Mouse (Mus musculus): ENCODE data around the gene Rcan1. TPM values are rescaled to one million over a fixed set of nuclear protein-coding genes. Genes with fewer than 3 reads are reported as not detected.

Gene Rcan1
- polyA plus RNA-seq, 1 experiment from 2014 or later = 34.3 TPM

GRCm38 (mm10) chr16:92465642-92466526 is 4.8 kb downstream of the Rcan1 start:
- ATAC-seq = peak; percentile 99
- Histone ChIP-seq H3K36me3 (ENCODE audit: poor library complexity, severe bottlenecking) (no peaks in the 10 kb centered on the region), H3K4me3 (peak overlapping the region; percentile 89), H3K9me3 (replicated peaks) (no peaks in the 10 kb centered on the region), H3K4me2 (peak overlapping the region; percentile 86), H3K9ac (peak overlapping the region; percentile 90), H3K4me1 (peaks cover 21% of the 10 kb centered on the region), H3K27ac (peak overlapping the region; percentile 54), H3K27me3 (no peaks in the 10 kb centered on the region)
- under 1% methylated on average over 84 of the region's 94 CpGs for WGBS

DNA sequence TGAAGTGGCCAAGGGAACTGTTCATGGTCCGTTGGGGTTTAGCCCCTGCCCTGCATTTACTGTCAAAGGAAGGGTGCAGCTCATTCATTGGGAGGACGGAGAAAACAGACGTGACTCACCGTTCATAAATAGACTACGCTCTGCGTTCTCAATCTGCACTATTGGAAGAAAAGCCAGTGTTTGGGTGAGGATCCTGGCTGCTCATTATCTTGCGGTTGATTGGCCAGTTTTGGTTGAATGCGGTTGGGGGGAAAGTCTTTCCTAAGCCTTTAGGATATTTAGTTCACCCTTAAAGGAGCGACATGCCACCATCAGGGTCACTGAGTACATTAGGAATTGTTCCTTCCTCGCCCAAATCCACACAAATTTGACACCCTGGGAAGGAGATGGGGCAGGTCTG is 5.4 kb downstream of the Rcan1 start:
- H3K4me1 ChIP-seq = peaks cover 21% of the 10 kb centered on the region
- no peaks in the 10 kb centered on the region for H3K27me3 ChIP-seq
- 3% methylated on average over 10 of the region's 10 CpGs for WGBS
- no peak overlapping the region for H3K27ac ChIP-seq
- peak overlapping the region; percentile 89 for H3K4me3 ChIP-seq
- ATAC-seq = no peak
- no peaks in the 10 kb centered on the region for H3K36me3 ChIP-seq (ENCODE audit: poor library complexity, severe bottlenecking)
- H3K4me2 ChIP-seq = peak overlapping the region; percentile 86
- peak overlapping the region; percentile 90 for H3K9ac ChIP-seq
- H3K9me3 ChIP-seq (replicated peaks) = no peaks in the 10 kb centered on the region

DNA sequence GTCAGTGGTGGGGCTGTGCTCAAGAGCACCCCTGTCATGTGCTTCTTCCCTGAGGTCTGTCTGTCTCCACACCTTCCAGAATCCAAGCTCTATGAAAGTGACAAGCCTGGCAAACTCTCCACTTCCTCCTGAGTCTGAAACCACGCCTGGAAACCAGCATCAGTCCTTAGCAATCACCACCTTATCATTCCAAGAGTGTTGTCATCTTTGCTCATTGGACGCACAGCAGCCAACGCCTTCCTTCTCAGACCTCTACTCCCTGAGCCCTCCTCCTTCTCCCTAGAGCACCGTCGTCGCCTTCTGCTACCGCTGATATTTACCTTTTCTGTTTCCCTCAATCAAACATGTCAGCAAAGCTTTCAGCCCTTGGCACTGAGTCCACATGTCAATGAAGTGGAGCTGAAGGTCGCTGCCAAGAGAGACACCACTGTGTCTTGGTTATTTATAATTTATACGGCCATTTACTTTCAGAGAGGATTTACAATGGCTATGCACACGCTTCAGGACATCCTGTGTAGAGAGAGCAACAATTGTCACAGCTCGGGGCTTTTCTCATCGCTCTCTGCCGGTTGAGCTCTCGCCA is 6.2 kb downstream of the Rcan1 start:
- Histone ChIP-seq H3K36me3 (ENCODE audit: poor library complexity, severe bottlenecking) (no peaks in the 10 kb centered on the region), H3K27me3 (no peaks in the 10 kb centered on the region), H3K4me2 (peak overlapping the region; percentile 86), H3K9ac (peak overlapping the region; percentile 90; the same call in 1 of the 2 replicates), H3K4me1 (peaks cover 21% of the 10 kb centered on the region), H3K27ac (no peak overlapping the region), H3K4me3 (peak overlapping the region; percentile 89), H3K9me3 (replicated peaks) (no peaks in the 10 kb centered on the region)
- WGBS = 46% methylated on average over 14 of the region's 14 CpGs
- no peak for ATAC-seq

DNA sequence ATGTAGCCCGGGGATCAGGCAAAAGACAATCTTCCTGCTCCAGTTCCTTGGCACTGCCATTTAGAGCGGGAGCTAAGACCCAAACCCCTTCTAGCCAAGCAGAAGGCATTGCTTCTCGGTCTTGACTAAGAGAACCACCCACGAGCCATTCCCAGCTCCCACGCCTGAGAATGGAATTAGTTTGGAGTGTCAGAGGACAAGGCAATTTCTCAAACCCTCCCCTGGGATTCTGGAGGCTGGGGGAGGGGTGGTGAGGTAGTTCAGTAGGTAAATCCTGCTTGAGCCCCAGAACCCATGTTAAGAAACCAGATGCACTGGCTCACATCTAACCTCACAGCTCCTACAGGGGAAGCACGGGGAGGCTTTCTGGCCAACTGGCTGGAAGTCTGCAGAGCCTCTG is 9.3 kb downstream of the Rcan1 start:
- WGBS = 71% methylated on average over 6 of the region's 6 CpGs

GRCm38 (mm10) chr16:92457594-92457993 is 13.1 kb downstream of the Rcan1 start:
- Histone ChIP-seq H3K9ac (no peak overlapping the region), H3K4me1 (0 out of 2 replicates have a peak, but pooled peaks cover 4% of the 10 kb centered on the region), H3K27ac (no peak overlapping the region), H3K4me3 (no peak overlapping the region), H3K9me3 (replicated peaks) (no peaks in the 10 kb centered on the region), H3K4me2 (no peak overlapping the region), H3K27me3 (no peaks in the 10 kb centered on the region), H3K36me3 (ENCODE audit: poor library complexity, severe bottlenecking) (no peaks in the 10 kb centered on the region)
- ATAC-seq = peak; percentile 48; the same call in 1 of the 2 replicates
- 14% methylated on average over 7 of the region's 7 CpGs for WGBS

More for the DNA sequence above, 9.3 kb downstream of the Rcan1 start:
- Histone ChIP-seq H3K9ac (no peak overlapping the region), H3K36me3 (ENCODE audit: poor library complexity, severe bottlenecking) (no peaks in the 10 kb centered on the region), H3K4me1 (peaks cover 25% of the 10 kb centered on the region), H3K27me3 (no peaks in the 10 kb centered on the region), H3K4me3 (no peak overlapping the region), H3K9me3 (replicated peaks) (no peaks in the 10 kb centered on the region), H3K4me2 (no peak overlapping the region), H3K27ac (no peak overlapping the region)
- no peak for ATAC-seq

- Histone ChIP-seq H3K36me3 (ENCODE audit: poor library complexity, severe bottlenecking) (peaks cover 10% of the 10 kb centered on the region), H3K4me3 (no peak overlapping the region), H3K4me1 (0 out of 2 replicates have a peak, but pooled peaks cover 4% of the 10 kb centered on the region), H3K27me3 (no peaks in the 10 kb centered on the region), H3K9me3 (replicated peaks) (no peaks in the 10 kb centered on the region), H3K4me2 (no peak overlapping the region), H3K9ac (no peak overlapping the region), H3K27ac (no peak overlapping the region)
- 92% methylated on average over 5 of the region's 5 CpGs for WGBS
- no peak for ATAC-seq
These were observed 14.7 kb downstream of the Rcan1 start for GRCm38 (mm10) chr16:92455969-92456368.

DNA sequence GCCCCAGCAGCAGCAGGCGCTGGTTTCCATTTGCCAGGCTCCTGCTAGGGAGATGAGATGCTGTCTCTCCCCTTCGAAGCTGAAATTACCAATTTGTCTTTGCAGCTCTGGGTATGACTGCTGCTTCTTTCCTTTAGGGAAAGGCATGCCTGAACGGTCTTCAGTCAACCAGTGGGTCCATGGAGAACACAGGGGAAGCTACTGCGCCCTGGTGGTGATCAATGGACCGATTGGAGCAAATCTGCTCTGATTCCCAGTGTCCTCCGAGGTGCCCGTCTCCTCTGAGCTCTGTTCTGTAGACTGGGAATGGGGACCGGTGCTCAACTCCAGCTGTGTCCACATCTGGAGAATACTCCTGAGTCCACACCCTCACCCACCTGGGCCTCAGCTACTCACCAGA is 15.2 kb downstream of the Rcan1 start:
- Histone ChIP-seq H3K27me3 (no peaks in the 10 kb centered on the region), H3K27ac (no peak overlapping the region), H3K36me3 (ENCODE audit: poor library complexity, severe bottlenecking) (peaks cover 11% of the 10 kb centered on the region), H3K4me2 (no peak overlapping the region), H3K9ac (no peak overlapping the region), H3K4me3 (no peak overlapping the region), H3K4me1 (peaks cover 7% of the 10 kb centered on the region; the same call in 1 of the 2 replicates), H3K9me3 (replicated peaks) (no peaks in the 10 kb centered on the region)
- 72% methylated on average over 8 of the region's 8 CpGs for WGBS
- ATAC-seq = no peak

DNA sequence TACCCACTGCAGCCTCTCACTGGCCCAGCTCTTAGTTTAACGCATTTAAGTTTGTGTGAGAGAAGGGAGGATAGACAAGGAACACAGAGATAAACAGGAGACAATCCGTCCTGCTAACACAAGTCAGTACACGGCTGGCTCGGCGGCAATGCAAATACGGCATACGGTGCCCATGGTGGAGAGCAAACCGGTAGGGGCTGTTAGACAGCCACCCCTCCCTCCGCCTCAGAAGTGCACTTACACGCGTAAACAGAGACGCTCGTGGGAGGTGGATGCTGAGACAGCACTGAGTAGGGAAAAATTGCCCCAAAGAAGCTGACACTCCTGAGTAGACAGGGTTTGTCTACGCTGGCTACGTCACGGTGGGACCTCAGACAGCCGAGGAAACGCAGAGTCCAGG is 16.2 kb downstream of the Rcan1 start:
- no peak overlapping the region for H3K4me2 ChIP-seq
- no peak overlapping the region for H3K27ac ChIP-seq
- H3K9ac ChIP-seq = no peak overlapping the region
- peaks cover 11% of the 10 kb centered on the region for H3K36me3 ChIP-seq (ENCODE audit: poor library complexity, severe bottlenecking)
- 93% methylated on average over 18 of the region's 18 CpGs for WGBS
- peaks cover 9% of the 10 kb centered on the region; the same call in 1 of the 2 replicates for H3K4me1 ChIP-seq
- no peak for ATAC-seq
- no peaks in the 10 kb centered on the region for H3K9me3 ChIP-seq (replicated peaks)
- no peak overlapping the region for H3K4me3 ChIP-seq
- no peaks in the 10 kb centered on the region for H3K27me3 ChIP-seq

- H3K27me3 ChIP-seq = no peaks in the 10 kb centered on the region
- no peak for ATAC-seq
- H3K4me3 ChIP-seq = no peak overlapping the region
- peaks cover 11% of the 10 kb centered on the region for H3K36me3 ChIP-seq (ENCODE audit: poor library complexity, severe bottlenecking)
- H3K4me2 ChIP-seq = no peak overlapping the region
- WGBS = 88% methylated on average over 7 of the region's 7 CpGs
- no peak overlapping the region for H3K9ac ChIP-seq
- no peak overlapping the region for H3K27ac ChIP-seq
- peaks cover 9% of the 10 kb centered on the region; the same call in 1 of the 2 replicates for H3K4me1 ChIP-seq
- H3K9me3 ChIP-seq (replicated peaks) = no peaks in the 10 kb centered on the region
These were observed 16.7 kb downstream of the Rcan1 start for GRCm38 (mm10) chr16:92454002-92454401.

DNA sequence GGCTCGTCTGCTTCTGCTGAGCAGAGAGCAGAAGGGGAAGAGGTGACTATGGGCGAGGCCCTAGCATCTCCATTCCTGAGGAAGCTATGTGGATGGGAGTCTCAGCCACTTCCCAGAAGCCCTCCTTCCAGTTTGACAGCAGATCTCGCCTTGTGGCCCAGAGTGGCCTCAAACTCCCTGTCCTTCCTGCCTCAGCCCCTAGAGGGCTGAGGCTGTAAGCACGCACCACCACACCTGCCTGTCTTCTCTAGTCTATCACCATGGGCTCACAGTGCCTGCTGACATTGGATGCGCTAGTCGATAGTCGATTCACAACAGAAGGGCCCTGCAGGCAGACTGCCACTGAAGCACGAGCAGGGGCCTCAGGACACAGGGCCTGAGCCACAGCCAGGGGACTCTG is 18.1 kb downstream of the Rcan1 start:
- H3K27me3 ChIP-seq = no peaks in the 10 kb centered on the region
- no peaks in the 10 kb centered on the region for H3K9me3 ChIP-seq (replicated peaks)
- no peak overlapping the region for H3K27ac ChIP-seq
- H3K36me3 ChIP-seq (ENCODE audit: poor library complexity, severe bottlenecking) = peaks cover 11% of the 10 kb centered on the region
- no peak for ATAC-seq
- WGBS = 61% methylated on average over 8 of the region's 8 CpGs
- H3K9ac ChIP-seq = no peak overlapping the region
- H3K4me2 ChIP-seq = no peak overlapping the region
- no peak overlapping the region for H3K4me3 ChIP-seq
- peaks cover 9% of the 10 kb centered on the region; the same call in 1 of the 2 replicates for H3K4me1 ChIP-seq

- H3K9ac ChIP-seq = no peak overlapping the region; the same call in 1 of the 2 replicates
- no peak overlapping the region for H3K4me2 ChIP-seq
- peaks cover 11% of the 10 kb centered on the region for H3K36me3 ChIP-seq (ENCODE audit: poor library complexity, severe bottlenecking)
- 0 out of 2 replicates have a peak overlapping the region, but pooled peaks have one; percentile 19 for H3K27ac ChIP-seq
- ATAC-seq = no peak
- WGBS = 89% methylated on average over 17 of the region's 17 CpGs
- H3K27me3 ChIP-seq = no peaks in the 10 kb centered on the region
- H3K4me1 ChIP-seq = peaks cover 6% of the 10 kb centered on the region; the same call in 1 of the 2 replicates
- no peak overlapping the region for H3K4me3 ChIP-seq
- no peaks in the 10 kb centered on the region for H3K9me3 ChIP-seq (replicated peaks)
These were observed 19.1 kb downstream of the Rcan1 start for GRCm38 (mm10) chr16:92451516-92452072.

DNA sequence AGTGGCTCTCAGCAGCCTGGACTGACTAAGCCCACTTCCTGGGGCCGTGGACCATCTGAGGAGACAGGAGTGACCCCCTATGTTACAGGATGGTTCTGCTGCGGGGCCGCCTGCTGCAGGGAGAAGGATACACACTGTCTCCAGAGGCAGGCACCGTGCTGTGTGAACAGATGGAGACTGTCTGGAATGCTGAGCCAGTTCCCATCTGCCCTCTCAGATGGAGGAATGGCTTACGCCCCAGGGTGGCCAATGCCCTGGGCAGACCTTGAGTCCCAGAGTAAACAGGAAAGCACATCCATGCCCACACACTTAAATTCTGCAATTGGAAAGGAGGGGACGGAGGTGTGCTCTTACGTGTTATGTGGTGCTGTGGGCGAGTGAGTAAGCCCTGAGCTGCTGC is 20.3 kb downstream of the Rcan1 start:
- Histone ChIP-seq H3K36me3 (ENCODE audit: poor library complexity, severe bottlenecking) (peaks cover 11% of the 10 kb centered on the region), H3K27ac (no peak overlapping the region), H3K27me3 (no peaks in the 10 kb centered on the region), H3K9me3 (replicated peaks) (no peaks in the 10 kb centered on the region), H3K4me2 (no peak overlapping the region), H3K4me3 (no peak overlapping the region), H3K9ac (no peak overlapping the region), H3K4me1 (peaks cover 6% of the 10 kb centered on the region; the same call in 1 of the 2 replicates)
- 90% methylated on average over 8 of the region's 8 CpGs for WGBS
- no peak for ATAC-seq
